Mouse (Mus musculus) 3T3-L1 (cell line): ENCODE results near the gene Poldip3.

ENCODE experiments used
- DNase-seq: peaks from one replicate; pipeline ENCODE4 v3.0.0-alpha.2; 2015; ENCODE audit warnings: low read depth, low spot score

Gene Poldip3

DNA sequence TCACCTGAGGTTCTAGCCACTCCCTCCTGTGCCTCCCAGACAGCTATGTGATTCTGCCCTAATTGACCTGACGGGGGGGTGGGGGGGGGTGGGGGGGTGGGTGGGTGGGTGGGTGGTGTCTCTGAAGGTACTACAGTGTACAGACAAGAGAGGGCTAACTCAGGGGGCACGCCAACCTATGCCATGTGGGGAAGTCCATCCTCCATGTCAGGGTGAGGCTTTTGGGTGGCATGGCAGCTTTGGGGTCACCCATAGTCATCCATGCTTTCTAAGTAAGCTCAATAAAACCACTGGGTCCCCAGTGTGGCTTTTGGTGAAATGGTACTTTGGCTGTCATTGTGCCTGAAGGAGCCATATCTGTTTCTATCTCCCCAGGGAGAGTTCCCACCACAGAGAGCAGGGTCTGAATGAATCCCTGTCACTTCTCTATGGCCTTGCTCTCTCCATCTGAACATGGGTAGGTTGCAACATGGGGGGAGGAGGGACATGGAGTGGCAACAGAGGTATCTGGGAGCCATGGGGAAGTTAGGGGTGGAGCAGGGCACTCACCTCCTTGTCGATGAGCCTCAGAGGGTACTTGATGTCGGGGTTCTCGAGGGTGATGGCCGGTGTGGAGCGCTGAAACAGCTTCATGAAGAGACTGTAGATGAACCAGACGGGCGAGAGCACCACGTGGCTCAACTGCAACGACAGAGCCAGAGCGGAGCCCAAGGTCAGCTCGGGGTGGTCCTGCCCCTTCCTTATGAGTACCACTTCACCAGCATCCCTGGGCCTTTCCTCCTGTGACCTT is 16.5 kb upstream of the Poldip3 start:
- DNase-seq = no peak

DNA sequence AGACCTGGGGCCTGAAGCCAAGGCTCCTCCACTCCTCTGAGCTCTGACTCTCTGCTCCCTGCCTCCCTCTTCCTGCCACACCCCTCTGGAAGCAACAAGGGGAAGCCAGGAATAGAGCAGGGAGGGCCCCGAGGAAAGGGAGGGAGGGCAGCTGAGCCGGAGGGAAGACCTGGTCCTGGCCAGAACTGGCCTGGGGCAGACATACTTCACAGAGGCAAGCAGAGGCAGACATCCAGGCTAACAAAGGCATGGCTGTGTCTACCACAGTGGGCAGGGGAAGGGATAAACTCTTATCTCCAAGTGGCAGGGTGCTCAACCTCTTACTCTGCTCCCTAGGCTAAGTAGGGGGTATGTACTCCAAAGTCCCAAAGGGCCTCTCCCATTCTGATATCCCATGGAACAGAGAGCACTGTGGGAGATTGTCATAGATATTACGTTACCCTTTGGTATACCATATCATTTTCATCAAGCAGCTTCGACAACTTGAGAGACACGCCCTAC is 15.8 kb upstream of the Poldip3 start:
- peak; percentile 76 for DNase-seq

DNA sequence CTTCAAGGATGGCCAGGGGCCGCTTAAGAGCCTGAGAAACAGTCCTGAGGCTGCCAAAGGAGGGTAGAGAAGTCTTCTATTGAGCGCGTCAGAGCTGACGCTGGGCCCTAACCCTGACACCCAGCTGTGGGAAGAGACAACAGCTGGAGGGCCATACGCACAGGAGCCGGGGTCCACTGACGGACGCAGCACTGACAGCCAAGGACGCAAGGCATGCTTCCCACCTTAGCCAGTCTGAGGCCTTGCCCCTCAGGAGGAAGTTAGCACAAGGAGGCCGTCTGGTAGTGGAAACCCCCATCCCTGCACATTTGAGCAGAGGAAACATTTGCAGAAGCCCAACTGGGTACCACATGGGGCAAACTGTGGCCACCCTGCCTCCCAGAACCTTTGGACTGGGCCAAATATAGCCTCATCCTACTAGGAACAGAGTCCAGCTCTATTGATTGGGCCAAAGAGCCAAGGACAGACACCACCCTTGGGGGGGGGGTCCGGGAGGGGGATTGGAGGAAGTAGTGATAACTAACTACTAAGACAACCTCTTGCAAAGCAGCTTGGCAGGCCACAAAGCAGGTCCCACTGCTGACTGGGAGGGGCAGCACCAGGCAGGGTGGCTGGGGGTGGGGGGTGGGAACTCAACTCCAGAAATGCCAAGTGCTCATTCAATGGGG is 13.8 kb upstream of the Poldip3 start:
- DNase-seq = no peak

DNA sequence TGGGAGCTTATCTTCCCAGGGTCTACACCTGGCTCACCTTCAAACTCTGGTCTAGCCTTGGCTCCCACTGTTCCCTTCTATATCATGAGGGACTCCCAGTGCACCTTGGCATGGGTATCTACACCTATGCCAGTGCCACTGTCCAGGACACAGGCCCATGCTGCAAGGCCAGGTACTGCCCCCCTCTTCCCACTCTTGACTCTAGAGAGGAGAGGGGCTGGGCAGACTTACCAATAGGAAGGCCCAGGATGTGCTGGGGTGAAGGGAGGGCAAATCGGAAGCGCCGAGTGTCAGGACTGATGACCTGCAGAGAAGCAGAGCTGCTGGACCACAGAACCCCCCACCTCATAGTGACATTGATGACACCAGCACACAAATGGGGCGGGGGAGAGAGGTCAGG is 12.8 kb upstream of the Poldip3 start:
- DNase-seq = no peak

DNA sequence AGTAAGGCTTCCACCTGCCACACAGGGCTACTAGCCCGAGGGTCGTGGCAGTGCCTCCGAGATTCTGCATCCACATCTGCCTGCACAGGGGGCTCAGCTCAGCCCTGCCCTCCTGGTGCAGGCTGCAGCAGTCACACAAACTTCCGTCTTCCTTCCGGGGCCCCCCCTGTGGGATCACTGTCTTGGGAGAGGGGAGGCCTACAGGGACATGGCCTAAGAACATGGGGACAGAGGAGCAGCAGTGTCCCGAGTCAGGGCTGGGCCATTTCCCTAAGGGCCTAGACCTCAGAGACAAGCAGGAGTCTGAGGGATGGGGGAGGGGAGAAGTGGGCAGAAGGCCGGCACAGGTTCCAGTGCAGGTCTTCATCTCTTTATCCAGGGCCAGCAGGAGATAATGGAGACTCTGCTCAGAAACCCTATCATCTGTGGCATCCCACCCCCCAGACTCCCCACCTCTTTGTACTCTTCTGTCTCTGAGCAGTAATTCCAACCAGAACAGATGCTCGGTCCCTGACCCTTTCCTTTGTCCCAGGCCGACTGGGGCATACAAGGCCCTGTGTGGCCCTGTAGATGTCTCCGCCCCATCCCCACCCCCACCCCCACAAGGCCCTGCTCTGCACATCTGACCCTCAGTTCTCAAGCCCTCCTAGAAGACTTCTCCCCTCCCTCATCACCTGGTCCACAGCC is 12.0 kb upstream of the Poldip3 start:
- DNase-seq = no peak

DNA sequence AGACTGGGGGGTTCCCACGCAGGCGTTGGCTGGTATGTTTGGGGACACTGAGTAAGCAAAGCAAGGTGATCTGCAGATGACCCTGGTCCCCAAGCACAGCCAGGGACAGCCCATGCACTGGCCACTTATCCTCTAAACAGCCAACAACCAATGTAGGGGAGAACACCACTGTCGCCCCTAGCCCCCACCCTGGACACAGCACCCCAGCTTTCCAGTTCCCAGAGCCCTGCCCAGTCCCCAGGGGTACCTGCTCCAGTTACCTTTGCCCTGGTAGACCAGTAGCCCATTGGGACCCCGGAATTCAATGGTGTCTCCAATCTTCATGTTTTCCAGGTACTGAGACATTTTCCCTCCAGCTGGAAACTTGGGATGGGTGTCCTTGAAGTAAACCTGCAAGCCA is 11.4 kb upstream of the Poldip3 start:
- DNase-seq = no peak

DNA sequence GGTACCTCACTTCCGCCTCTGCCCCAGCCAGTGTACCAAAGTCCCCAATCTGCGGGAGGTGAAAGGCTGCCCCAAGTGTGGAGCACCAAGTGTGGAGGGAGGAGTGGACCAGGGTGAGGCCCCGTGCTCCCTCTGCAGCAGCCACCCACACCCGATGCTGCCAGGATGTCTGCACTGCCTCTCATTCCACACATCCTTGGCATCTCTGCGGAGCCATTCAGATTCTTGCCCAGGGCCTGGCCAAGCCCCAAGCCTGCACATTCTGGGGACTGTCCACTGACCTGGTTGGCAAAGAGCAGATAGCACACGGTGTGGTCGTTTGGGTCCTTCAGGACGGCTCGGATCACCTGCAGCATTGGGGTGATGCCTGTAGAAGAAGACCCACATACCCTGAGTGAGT is 10.6 kb upstream of the Poldip3 start:
- no peak for DNase-seq

DNA sequence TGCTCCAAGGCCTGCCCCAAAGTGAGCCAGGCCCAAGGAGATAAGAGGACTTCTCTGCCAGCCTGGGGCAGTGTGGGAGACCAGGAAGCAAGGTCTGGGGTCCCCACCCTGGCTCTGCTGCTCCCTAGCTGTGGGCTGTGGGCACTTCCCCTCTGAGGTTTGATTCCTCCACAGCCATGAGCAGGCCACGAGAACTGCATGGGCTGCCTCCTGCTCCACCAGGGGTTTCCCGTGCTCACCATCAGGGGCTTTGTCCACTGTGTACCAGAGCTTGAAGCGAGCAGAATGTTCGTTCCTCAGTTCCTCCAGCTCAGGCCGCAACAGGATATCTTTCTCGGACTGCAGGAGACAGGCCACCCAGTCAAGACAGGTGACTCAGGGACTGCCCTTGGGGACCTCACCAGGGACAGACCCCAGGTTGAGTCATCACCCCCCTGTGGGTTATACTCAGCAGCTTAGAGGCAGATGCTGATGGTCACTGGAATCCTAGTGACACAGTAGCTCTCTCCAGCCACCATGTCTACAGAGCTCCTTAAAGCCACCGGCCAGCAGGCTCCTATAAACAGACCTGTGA is 9.5 kb upstream of the Poldip3 start:
- DNase-seq = no peak

DNA sequence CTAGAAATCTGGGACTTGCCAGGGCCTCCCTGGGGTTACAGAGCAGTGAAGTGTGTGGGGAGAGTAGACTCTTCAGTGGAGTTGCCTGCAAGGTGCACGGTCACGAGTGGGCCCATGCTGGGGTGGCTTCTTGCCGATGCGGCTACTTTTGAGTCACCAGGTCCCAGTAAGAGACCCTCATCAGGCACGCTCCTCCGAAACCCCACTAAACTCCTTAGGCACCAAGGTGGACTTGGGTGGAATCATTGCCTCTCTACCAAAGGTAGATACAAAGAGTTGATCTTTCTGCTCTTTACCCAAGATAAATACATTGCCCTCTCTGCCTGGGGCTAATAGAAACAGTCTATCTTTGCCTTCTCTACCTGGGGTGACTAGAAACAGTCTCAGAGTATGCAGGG is 8.5 kb upstream of the Poldip3 start:
- DNase-seq = no peak

DNA sequence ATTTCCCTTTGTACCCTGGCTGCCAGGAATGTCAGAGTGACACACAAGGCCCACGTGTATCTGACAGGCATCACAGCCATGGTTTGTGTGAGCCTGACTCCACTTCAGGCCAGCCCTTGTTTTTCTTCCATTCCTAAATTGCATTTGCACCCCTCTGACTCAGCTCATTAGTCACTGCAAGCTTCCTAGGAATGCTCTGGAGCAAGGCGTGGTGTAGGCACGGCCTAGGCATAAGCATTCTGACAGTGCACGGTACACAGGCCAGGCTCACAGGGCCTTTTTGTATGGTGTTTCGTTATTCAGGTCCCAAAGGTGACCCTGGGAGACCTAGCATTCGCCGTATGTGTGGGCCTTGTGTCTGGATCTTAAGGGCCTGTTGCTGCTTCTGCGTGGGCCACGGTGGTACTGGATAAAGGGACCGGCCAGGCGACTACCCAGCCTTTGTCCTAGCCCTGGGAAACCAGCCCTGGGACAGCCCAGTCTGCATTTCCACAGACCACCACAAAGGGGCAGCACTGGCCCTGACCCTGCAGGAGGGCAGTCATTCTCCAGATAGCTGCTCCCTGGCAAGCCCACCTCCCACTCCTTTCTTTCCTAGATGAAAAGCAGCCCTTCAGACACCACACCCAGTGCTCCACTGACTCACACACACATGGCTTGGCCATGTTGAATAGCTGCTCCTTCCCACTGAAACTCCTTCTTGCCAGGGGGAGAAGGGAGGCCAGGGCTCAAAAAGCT is 7.9 kb upstream of the Poldip3 start:
- DNase-seq = peak; percentile 95

DNA sequence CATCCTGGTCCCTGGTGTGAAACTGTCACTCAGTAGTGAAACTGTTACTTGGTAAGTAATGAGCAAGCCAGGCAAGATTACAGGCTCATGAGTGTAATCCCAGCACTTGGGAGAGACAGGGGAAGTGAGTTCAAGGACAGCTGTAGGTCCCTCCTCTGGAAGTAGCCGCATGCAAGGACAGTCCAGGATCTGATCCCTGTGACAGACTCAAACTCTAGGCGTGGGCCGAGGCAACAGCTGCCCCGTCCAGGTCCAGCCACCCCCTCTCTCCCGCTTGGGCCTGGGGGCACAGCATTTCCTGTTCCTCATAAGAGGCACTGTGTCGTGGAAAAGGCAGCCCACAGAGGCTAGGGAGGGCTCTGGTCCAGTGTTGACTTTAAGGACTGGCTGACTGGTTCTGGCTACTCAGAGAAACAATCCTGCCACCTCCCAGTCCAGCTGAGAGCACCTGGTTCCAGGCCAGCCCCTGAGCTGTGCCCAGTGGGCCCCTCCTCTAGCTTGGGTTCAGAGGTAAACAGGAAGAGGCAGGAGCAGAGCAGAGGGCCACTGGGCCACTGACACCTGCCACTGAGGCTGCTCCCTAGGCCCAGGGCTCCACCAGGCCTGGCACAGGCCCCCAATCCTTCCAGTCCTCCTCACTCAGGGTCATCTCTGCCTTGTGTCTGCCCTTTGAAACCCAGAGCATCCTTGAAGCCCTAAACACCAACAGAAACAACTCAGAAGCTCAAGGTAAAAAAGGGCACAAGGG is 6.7 kb upstream of the Poldip3 start:
- no peak for DNase-seq

DNA sequence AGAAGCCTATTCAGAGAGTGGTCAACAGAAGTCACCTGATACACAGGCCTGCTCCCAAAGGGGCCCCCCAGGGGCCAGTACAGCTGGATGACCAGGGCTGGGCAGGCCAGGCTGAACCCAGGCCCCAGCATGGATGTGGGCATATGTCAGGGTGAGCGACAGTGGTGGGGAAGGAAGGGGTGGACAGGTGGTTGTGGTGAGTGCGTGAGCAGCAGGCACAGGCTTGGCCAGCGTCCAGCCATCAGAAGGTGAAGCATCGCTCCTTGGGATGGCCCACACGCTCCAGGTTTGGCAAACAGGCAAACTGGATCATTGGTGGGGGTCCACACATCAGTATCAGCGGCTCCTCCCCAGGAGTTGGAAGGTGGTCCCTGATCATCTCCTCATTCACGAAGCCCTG is 5.1 kb upstream of the Poldip3 start:
- DNase-seq = no peak

DNA sequence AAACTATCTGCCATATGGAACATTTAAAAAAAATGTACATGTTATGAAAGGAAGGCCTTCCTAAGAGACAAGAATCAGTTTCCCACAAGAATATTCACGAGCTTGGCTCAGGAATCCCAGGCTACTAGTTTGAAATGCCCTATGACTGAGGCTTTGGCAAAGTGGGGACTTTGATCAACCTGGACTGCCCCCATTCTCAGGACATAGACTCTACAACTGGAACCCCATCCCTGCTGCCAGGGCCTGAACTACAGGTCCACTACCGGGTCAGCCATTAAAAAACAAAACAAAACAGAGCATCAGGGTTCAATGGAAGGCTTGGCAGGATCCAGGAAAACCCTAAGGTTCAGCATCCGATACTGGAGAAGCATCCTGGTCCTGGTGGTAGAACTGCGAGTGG is 1.5 kb upstream of the Poldip3 start:
- no peak for DNase-seq

DNA sequence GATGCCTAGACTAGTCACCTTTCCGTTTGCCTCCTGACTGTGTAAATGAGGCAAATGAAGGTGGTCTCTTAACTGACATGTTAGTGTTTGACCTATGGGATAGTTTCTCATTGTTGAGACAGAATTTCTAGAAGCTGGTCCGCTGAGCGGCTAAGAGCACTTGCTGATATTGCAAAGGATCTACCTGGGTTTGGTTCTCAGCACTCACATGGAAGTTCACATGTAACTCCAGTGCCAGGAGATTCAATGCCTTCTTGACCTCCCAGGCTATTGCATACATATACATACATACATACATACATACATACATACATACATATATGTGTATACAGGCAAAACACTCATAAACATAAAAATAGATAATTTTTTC is 874 bp upstream of the Poldip3 start:
- DNase-seq = no peak

DNA sequence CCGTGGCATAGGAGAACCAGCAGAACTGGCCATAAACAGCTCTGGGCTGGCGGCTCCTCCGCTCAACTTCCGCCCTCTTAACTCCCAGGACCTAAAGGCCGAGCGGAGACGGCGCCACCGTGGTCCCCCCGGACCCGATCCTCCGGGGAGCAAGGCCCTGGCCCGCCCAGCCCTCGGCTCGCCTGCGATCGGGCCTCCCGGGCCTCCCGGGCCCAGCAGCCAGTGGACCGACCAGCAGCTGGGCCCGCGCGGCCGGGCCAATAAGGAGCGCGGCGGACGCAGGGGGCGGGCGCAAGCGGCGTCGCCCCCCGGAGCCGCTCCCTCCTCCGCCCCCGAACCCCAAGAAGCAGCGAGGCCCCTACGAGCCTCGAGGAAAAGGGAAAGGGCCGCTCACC is 386 bp downstream of the Poldip3 start:
- peak; percentile 50 for DNase-seq

DNA sequence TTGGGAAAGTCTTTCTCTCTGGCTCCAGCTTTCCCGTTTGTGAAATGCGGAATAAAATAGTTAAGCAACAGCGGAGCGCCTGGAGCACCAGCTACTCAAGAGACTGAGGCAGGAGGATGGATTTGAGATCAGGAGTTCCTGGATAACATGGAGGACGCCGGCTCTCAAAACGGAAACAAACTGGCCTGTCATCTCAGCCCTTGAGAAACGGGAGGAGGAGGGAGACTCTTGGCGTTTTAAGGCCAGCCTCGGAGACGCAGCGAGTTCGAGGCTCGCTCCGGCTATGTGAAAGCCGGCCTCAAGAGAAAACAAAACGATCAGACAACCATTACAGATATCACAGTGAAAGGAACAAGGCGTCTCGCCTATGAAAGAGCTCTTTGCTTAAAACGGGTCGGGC is 789 bp downstream of the Poldip3 start:
- DNase-seq = peak; percentile 54

DNA sequence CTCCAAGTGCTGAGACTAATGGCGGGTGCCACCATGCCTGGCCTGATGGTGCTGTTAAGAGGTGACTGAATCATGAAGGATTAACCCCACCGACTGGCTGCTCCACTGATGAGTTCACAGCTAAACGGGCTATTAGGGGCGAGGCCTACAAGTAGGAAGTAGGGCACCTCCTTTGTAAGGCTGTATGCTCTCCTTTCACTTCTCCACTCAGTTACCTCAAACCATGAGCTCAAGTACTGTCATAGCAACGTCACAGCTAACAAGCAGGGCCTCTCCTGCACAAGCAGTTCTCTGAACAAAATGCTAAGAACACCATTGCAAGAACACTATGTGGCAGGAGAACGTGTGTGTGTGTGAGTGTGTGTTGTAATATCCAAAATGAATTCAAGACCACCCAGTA is 3.6 kb downstream of the Poldip3 start:
- no peak for DNase-seq

DNA sequence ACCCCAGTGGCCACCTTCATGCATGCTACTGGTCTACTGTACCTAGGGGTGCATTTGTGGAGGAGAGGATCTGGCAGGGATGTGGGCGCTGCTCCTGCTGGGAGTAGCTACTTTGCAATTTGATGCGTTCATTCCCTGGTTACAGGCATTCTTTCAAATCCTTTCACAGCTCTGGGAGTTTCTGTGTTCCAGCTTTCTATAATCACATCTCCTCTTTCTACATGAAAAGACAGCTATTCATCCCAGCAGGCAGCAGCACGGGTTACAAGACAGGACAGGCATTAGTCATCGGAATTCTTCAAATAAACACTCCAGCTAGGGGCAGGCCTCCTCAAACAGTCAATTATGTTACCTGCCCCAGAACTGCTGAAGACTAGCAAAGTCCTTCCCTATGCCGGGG is 6.3 kb downstream of the Poldip3 start:
- DNase-seq = peak; percentile 80

DNA sequence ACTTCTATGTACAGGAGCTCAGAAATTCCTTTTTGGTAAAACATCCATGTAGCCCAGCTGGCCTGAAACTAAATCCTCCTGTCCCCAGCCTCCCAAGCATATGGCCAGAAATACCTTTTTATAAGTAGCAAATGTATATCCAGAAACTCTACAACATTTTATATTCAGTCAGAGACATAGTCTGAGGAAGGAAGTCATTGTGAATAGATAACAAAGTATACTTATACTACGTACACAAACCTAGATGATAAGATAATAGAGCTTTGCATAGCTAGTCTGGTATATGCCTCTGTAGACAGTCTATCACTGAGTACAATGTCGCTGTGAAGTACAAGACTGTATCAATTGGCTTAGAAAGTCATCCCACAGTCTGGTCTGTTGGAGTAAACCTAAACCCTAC is 13.5 kb downstream of the Poldip3 start:
- DNase-seq = no peak

DNA sequence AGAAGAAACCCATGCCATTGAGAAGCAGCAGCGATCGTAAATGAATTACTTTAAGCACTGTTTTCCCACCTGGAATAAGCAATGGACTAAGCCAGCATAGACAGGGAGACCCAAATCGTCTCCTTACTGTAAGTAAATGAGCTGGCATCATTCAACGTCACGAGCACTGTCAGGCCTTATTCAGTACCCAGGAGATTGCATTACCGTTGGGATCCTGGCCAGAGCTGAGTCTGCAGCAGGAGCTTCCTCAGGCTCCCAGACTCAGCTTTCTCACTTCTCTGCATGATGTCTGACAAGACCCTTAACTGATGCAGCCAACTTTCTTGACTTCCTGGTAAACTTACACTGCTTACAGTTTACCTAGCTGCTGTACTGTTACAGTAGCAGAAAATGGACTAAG is 14.5 kb downstream of the Poldip3 start:
- no peak for DNase-seq
